Mouse (Mus musculus) skeletal muscle tissue, adult 2 months (tissue): ENCODE results near the gene Iqsec1.

Experiments used
- DNase-seq: peaks from one replicate; pipeline ENCODE4 v3.0.0-alpha.2; 2012; ENCODE audit warnings: low read depth, low spot score

Gene Iqsec1

DNA sequence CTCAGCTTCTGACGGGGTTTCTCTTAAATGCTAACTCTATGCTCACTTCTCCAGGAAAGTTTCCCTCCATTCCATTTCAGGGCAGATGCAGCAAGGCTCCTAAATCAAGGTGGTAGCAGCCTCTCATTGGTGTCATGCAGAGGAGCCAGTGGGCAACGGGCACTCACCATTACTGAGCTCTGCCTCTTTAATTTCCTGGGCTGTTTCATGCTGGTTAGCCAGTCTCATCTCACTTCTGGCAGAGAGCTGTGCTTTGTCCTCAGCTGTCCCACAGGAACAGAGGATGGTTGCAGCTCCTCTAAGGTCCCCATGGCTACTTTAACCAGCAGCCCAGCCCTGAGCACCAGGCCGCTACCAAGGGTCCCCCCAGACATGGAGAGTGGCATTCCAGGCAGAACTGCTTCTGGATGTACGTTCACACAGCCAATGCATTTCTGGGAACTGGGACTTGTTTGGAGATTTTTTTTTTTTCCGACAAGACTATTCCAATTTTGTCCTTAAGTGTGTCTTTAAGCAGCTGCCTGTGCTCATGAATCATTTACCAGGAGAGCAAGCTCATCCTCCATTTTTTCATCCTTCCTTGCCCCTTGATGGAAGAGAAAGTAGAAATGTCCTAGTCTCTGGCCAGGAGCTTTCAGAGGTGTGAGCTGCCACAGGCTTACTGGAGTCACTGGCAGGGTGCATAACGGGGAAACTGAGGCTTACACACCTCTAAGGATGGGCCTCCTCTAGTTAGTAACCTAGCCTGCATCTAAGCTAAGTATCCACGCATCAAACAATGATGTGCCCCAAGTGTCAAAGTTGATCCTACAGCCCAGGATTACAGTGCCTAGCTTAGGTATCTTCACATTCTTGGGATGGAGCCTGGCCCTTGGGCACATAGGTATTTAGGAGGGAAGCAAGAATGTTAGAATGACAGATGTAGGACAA, 98.9 kb downstream of the Iqsec1 start:
- no peak for DNase-seq

DNA sequence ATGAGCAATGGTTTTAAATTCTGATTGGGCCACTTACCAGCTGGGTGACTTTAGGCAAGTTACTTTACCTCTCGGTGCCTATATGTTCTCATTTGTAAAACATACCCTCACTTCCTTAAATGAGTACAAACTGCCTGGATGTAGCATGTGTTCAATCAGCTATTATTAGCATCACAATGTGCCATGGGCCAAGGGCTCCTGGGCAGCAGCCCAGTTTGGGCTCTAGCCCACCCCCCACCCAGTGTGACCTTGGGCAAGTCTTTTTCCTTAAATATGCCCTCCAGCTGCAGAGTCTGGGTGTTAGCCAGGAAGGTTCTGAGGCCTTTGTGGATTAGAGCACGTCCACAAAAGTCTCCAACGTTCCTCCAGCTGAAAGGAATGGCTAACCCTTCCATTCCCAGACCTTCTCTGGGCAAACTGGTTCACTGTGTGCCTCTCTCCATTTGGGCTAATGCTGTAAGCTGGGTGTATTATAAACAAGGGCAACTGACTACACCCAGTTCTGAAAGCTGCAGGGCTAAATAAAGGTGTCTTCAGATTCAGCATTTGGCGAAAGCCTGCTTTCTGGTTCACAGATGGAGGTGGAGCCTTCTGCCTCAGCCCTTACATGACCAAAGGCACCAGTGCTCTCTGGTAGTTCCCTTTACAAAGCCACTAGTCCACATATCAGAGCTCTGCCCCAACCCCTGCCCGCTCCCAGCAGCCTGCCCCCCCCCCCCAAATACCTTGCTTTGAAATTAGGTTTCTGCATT, 101.3 kb downstream of the Iqsec1 start:
- DNase-seq = no peak

DNA sequence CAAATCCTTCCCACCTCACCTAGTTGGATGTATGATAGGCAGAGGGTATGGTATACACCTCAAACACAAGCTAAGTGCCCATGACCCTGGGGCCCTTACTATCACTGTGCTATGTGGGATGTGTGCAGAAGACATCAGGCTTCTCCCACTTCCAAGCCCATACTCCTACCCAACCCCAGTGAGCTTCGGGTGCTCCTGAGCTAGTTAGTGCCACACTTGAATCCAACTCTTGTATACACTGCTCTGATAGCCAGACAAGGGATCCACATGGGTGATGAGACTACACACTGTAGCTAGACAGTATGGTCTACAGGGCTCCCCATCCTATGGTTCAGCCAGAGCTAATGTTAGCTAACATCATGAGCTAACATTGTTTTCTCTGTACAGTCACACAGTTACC, 102.9 kb downstream of the Iqsec1 start:
- no peak for DNase-seq

DNA sequence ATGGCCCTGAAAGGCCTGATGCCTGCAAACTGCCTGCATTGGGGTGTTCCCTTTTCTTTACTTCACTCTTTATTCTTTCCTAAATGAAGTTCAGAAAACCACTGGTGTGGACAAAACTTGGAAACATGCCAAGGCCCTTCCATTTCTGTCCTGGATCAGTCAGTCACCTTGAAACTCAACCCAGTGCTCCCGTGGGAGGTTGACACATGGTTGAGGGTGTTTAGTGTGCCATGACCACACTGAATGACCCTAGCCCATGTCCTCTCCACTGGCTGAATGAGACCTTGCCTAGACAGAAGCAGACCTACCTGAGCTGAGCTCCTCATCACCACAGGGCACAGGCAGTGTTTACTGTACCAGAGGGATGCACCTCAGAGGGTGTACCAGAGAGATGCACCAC, 103.9 kb downstream of the Iqsec1 start:
- no peak for DNase-seq

DNA sequence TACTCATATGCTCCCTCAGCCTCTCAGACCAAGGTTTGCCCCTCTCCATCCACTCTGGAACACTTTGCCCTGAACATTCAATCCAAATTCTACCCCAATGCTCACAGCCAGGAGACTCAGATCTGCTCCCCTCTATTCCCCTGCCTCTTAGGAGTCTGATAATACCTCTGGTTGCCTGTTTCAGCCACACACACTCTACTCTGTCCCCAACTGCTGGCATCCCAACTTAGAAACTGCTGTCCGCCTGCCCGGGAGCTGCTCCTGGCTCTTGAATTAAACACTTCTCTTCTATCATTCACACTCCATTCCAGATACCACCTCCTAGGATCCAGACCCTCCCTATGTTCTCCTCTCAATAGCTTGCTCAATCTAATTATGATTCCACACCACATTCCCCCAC, 107.5 kb downstream of the Iqsec1 start:
- DNase-seq = no peak

DNA sequence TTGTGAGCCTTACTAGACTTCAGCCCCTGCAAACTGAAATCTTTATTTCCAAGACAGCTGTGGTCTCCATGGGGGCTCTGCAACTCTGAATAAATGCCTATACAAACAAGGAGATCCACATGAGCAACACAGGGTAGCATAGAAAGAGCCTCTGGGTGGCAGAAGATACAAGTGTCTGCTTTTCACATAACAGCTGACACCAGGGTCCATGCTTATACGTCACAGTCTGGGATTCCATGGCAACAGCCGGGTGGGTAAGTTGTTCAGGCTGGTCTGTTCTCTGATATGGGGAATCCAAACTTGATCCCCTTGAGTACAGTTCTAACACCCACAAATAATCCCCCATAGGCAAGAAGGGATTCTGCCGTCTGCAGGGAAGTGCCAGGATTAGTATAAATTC, 108.1 kb downstream of the Iqsec1 start:
- no peak for DNase-seq

DNA sequence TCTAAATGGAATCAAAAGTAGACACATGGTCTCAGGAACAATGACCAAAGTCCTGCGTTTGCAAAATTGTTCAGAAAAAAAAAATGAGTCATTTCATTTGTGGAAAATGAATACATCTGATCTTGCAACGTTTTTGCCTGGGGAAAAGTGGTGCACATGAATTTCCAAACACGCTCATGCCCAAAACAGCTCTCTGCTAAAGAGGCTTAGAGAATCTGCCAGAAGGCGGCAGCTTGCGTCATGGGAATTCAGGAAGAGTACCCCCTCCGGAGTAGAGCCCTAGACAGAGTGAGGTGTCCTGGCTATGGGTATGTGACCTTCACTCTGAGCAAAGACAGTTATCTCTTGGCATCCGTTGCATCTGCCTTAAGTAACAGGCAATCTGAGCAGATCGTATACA, 116.9 kb downstream of the Iqsec1 start:
- DNase-seq = no peak

DNA sequence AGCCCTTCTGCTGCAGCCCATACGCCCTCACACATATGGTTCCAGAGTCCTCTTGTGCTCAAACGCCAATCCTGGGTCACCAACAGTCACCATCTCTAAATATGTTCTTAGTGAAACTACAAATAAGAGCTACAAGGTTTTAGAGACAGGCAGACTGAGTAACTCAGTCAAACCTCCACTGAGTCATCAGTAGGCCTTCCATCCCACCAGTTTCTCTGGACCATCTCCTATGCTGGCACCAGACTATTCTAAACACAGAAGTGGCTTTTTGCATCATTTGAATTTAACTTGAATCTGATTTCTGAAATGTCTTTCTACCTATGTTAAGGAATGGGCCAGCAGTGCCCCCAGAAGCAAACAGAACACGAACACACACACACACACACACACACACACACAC, 120.5 kb downstream of the Iqsec1 start:
- DNase-seq = no peak

DNA sequence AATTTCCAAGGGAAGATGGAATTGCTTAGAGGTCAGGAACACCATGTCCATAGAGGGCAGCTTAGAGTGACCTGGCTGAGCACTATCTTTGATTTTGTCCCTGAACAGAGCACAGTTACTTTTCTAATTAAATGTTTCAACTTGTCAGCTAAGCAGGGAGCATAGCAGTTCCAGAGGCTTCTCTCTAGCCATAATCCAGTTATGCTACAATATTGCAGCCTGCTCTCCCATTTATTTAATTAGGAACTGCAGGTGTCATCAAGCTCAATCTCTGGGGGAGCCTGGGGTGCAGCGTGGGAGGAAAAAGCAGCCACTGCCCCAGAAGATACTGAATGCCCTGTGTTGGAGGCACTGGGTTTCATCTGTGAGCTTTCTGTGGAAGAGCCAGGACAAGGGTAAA, 127.1 kb downstream of the Iqsec1 start:
- DNase-seq = no peak

DNA sequence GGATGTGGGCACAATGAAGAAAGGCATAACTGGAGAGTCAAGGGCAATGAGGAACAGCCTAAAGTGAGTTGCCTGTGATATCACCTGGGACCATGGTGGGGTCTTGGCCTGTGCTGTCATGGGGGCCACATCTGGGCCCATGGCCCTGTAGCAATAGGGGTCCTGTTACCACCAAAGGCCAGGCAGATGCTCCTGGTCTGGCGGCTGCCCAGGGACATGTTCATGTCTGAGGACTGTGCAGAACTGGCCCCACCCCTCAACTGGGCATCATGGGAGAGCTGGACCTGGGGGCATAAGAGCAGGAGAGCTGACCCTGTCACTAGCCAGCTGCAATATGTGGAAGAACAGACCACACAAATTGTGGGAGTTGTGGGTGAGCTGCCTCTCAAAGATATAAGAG, 130.6 kb downstream of the Iqsec1 start:
- DNase-seq = no peak

DNA sequence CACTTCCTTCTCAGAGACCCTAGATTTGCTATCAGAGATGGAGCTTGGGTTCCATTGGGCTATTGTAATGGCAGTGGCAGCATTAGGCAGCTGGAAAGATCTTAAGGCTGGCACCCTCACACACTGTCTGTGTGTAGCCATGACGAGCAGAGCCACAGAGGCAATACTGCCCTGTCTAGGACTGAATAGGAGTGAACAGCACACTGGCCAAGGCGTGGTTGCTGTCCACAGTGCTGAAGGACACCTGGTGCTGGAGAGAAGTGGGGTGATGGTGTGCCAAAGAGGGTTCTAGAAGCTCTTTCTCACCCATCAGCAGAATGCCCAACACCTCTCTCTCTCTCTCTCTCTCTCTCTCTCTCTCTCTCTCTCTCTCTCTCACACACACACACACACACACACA, 136.1 kb downstream of the Iqsec1 start:
- no peak for DNase-seq

DNA sequence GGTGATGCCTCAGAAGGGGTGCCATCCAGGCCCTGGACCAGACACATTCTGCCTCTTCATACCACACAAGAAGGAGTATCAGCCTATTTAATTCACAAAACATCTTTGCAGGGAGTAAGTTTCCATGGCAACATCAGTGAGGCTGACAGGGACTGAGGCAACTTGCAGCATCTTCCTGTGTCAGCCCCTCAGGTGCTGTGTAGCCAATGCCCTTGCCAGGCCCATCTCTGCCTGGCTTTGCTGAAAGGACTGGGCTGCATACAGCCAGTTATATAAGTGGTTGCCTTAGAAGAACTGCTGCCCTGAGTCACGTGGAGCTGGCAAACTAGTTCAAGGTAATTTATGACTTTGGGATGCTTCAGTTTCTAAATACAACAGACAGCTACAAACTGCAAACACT, 140.4 kb downstream of the Iqsec1 start:
- DNase-seq = no peak

DNA sequence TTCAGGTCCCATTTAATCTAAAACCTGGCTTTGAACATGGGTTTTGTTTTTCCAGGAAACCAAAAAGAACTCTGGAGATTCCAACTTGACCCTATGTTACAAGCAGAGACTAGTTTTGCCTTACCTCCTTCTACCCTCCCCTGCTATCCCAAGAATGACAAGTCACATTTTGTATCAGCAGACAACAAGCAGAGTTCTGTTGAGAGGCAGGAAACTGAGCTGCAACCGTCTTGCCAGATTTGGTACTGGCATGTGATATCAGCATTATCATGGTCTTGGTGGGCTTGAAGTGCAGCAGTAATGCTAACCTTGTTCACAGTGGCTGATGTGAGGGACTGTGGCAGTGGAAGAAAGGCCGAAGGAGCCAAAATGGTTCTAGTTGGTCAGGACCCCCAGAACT, 141.0 kb downstream of the Iqsec1 start:
- DNase-seq = no peak

DNA sequence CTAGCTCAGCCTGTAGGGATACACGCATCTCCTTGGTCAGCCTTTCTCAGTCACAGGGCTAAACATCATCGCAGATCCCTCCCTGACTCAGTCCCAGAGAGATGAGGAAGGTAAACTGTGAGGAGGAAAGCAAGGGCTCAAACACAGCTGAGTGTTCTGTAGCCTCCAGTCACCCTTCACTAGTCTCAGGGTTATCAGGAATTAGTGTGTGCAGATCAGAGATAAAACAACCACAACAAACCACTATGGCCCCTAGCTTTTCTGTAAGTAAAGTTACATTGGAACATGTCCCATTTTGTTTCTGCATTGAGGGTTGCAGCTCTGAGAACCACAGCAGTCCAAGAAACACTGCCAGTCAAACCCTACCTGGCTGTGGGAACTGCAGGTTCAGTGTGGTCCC, 148.5 kb downstream of the Iqsec1 start:
- DNase-seq = no peak

DNA sequence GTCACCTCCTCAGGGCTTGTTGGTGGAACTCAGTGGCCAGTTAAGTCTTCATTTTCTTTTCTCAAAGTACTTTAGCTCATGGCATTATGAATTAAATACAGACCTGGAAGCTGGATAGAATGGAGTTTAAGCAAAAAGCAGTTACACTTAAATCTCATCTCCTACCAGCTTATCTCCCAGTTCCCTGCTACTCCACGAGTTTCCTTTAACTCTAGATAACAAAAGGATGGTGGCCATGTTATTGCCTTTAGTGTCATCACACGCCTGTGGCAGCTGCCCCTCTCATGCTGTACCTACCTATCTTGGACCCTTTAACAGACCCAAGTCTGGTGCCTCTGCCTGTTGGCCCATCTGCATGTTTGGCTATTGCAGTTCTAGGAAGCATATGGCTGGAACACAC, 151.7 kb downstream of the Iqsec1 start:
- no peak for DNase-seq

DNA sequence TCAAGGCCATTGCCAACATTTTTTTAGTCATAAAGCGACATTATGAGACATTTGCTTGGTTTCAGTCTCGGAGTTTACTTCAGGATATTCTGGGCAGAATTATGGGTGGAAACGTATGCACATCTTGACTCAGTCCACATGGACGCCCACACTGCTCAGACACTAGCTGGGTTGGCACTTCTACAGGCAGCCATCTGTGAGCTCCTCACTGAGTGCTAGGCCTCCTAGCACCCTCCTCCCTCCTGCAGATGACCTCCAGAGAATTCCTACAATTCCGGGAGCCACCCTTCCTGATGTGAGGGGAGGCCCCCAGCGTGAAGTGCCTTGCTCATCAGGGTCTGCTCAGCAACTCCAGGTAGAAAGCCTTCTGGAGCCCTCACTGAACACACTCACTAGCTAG, 158.9 kb downstream of the Iqsec1 start:
- DNase-seq = no peak

DNA sequence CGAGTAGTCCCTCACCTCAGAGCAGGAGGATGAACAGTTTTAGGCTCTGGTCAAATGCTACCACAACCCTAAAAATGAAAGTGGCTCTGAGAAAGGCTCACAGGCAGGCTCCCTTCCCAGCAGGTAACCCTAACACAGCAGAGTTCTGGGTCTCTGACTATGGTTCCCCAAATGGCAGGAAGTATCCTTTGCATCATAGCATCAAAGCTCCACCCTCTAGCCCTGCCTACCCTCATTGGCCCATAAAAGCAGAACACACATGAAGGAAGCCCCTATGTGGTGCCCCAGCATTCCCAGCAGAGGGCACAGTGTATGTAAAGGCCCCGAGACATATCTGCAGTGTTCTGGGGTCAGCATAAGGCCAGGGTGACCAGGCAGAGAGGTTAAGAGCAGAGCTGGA, 163.4 kb downstream of the Iqsec1 start:
- DNase-seq = no peak

DNA sequence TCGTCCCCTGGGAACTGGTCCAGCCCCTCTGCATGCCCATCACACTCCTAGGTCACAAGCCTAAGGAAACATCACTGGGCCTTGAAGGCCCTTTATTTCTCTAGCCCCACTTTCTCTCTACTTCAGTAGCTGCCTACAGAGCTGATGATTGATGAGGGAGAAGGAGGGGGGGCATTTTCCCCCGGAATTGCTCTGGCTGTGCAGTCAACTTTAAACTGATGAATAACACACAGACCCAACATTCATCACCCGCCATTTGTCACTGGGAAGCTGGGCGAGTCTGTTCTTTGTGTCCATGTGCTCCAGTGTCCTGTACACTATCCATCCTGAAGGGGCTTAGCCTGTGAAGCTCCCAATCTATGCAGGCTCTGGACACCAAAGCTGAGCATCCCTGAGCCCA, 165.2 kb downstream of the Iqsec1 start:
- DNase-seq = no peak

DNA sequence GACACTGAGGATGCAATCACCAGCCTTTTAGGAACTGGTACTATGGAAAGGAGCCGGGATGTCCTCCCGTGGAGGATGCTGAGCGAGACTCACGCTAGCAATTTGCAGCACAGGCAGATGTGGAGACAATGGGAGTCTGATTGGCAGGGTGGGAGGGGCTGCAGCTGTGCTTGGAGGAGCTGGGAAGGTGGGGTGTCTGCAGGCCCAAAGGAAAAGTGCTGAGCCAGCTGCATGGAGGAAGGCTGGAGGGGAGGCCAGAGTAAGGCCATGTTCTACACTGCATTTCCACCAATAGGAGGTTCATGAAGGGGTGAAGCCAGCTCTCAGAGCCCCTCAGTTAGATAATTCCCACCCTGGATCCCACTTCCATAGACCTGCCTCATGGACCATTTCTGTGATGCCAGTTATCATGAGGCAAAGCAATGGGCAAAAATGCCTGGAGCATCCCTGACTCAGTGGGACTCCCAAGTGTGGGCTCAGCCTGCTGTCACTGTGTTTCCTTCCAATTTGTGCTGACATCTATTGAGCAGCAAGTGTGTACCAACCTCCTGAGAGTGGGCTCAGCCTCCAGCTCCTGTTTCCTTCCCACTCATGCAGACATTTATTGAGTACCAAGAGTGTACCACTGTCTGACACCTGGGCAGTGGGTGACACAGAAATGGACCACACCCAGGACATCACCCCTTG, 166.4 kb downstream of the Iqsec1 start:
- DNase-seq = no peak

DNA sequence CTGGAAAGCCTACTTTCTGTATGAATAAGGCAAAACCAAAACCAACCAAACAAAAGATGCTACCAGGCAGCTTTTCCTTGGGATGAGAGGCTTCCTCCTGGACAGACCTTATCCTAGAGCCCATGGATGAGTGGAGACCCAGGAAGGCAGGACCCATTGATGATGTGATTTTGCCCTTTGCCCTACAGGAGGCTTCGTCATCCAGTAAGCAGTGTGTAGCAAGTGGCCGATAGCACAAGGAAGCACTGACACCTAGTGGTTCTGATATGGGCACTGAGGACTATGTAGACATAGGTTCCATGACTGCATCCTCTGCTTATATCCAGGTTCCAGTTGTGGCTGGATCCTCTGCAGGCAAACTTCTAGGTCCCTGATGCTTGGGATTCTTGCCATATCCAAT, 168.6 kb downstream of the Iqsec1 start:
- DNase-seq = no peak

DNA sequence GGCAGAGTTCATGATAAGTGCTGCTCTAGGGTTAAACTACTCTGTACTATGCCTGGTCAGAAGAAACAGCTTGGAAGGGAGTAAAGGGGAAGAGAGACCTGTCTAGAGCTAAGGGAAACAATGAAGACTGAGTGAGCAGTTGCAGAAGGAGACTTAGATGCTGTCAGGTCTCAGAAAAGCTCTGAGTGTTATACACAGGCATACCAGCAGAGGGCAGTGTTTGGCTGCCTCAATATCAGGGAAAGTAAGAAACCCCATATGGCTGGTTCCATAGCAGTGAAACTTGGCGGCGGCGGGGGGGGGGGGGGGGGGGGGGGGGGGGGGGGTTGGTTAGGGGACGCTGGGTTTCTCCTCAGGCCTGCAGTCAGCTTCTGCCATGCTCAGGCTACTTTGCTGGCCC, 169.5 kb downstream of the Iqsec1 start:
- peak; percentile 65 for DNase-seq

DNA sequence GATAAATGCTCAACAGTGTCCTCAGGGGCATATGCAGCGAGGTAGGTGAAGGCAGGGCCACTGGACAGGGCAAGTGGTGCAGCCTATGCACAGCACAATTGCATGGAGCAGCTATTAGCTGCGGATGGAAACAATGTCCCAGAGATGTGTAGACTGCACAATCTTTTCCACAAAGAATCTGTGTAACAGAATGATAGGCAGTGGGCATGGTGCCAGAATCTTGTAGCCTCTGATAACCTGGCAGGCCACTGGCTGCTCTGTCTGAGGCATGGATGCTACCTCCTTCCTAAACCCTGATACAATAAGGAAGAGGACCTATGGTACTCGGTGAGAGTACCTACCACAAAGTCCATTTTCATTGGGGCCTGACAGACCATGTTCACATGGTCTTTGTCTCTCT, 171.9 kb downstream of the Iqsec1 start:
- no peak for DNase-seq

DNA sequence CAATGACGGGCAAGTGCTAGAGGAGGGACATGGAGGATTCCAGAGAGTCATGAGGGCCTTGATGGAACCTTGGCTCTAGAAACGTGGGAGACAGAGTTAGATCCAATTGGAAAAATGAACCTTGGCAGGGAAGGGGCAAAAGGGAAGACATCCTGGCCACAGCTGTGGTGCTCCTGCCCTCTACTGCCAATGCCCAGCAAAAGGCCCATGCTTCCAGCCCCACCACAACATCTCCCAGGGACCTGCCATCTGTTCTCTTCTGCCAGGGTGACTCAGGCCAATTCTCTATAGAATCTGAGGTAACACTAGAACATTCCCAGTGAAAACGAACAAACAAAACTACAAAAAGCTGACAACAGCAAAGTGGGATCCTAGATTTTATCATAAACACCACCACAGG, 173.1 kb downstream of the Iqsec1 start:
- DNase-seq = no peak
